Mouse (Mus musculus) heart, adult 2 months (tissue): ENCODE results near the gene Rpl7a. TPM values are rescaled to one million over a fixed set of nuclear protein-coding genes. Genes with fewer than 3 reads are reported as not detected.

ENCODE experiments used
- DNase-seq, 2 experiments: peaks; one replicate each; pipeline ENCODE4 v3.0.0; 2021
- H3K27ac ChIP-seq: fragments of 200-600 bp; 2 replicates; pipeline ENCODE4 v1.8.1; 2022
- H3K27me3 ChIP-seq: fragments of 200-500 bp; 2 replicates; pipeline ENCODE4 v1.6.1; 2012; ENCODE audit warnings: mild to moderate bottlenecking, low read length, inconsistent platforms, mixed read lengths; ENCODE audit not compliant: control insufficient read depth, insufficient read depth
- H3K36me3 ChIP-seq: fragments of 200-500 bp; 2 replicates; pipeline ENCODE4 v1.6.1; 2012; ENCODE audit warnings: low read length, inconsistent platforms; ENCODE audit not compliant: control insufficient read depth, insufficient read depth
- H3K4me1 ChIP-seq: fragments of 200-500 bp; 2 replicates; pipeline ENCODE4 v1.6.1; 2011; ENCODE audit warnings: low read length; ENCODE audit not compliant: control insufficient read depth, insufficient read depth
- H3K4me3 ChIP-seq: fragments of 200-600 bp; 2 replicates; pipeline ENCODE4 v1.8.1; 2022
- H3K79me2 ChIP-seq: fragments of 200-500 bp; replicated peaks from 2 replicates; pipeline ENCODE4 v1.6.1; 2012; ENCODE audit warnings: mild to moderate bottlenecking, inconsistent platforms, low read length, moderate library complexity, mixed read lengths; ENCODE audit not compliant: control insufficient read depth, insufficient read depth
- H3K9ac ChIP-seq: fragments of 200-500 bp; 2 replicates; pipeline ENCODE4 v1.6.1; 2012; ENCODE audit warnings: low read depth, mild to moderate bottlenecking, control low read depth, inconsistent platforms, low read length, mixed read lengths
- CTCF ChIP-seq: fragments of 200-600 bp; IDR thresholded peaks from 2 replicates; pipeline ENCODE4 v1.8.1; 2022; ENCODE audit warnings: antibody characterized with exemption, mild to moderate bottlenecking, moderate library complexity
- EP300 ChIP-seq: fragments of 200-500 bp; IDR thresholded peaks from 2 replicates; pipeline ENCODE4 v1.6.1; 2011; ENCODE audit warnings: low read depth, low read length, control low read depth; ENCODE audit not compliant: insufficient read depth
- POLR2A ChIP-seq: fragments of 200-500 bp; IDR thresholded peaks from 2 replicates; pipeline ENCODE4 v1.6.1; 2011; ENCODE audit warnings: mild to moderate bottlenecking, low read depth, low read length, control low read depth; ENCODE audit not compliant: insufficient read depth
- WGBS: fragments of 180-500 bp; shearing (Covaris S2); methylation state at CpG from one replicate; pipeline ENCODE4 v1.1.7; 2018; 5-methylcytosine and 5-hydroxymethylcytosine counted together
- intact Hi-C: fragments of 180-260 bp; cut with DNase I; formaldehyde crosslinking; loops from one replicate; pipeline ENCODE4 v1.15.1; 2025
- polyA plus RNA-seq: library from polyadenylated mRNA; depleted of rRNA; stranded (reverse); fragments of >200 nt; gene quantifications from 2 replicates; pipeline ENCODE4 v1.2.3, GENCODE M21; 2012
- total RNA-seq, 2 experiments: library from RNA; stranded (reverse); gene quantifications; 2 replicates each; pipeline ENCODE4 v1.2.3; 2021

Rpl7a gene
- total and polyA plus RNA-seq, 3 experiments, result 266 to 431 (median 312) TPM

GRCm38 (mm10) chr2:26913416-26914147 lies 3.0 kb downstream of the Rpl7a start:
- H3K36me3 ChIP-seq, result peaks cover 7% of the 10 kb centered on the region
- intact Hi-C loops, result no loop called here
- no peak for DNase-seq
- peaks cover 14% of the 10 kb centered on the region for H3K4me1 ChIP-seq
- TF ChIP-seq CTCF, result no peak
- no peak for TF ChIP-seq EP300
- 0 out of 2 replicates have a peak, but pooled peaks have one; percentile 25 for TF ChIP-seq POLR2A
- H3K27ac ChIP-seq, result no peak overlapping the region
- WGBS, result 70% methylated on average over 17 of the region's 17 CpGs
- H3K4me3 ChIP-seq, result no peak overlapping the region
- H3K27me3 ChIP-seq, result no peaks in the 10 kb centered on the region
- no peak overlapping the region for H3K9ac ChIP-seq
- H3K79me2 ChIP-seq, result peaks cover 5% of the 10 kb centered on the region

- intact Hi-C loops, result no loop called here
- H3K4me3 ChIP-seq, result no peak overlapping the region
- H3K4me1 ChIP-seq, result peaks cover 12% of the 10 kb centered on the region
- peaks cover 3% of the 10 kb centered on the region for H3K79me2 ChIP-seq
- H3K27ac ChIP-seq, result no peak overlapping the region
- 62% methylated on average over 8 of the region's 8 CpGs for WGBS
- no peak for TF ChIP-seq POLR2A
- TF ChIP-seq EP300, result no peak
- no peak for TF ChIP-seq CTCF
- no peaks in the 10 kb centered on the region for H3K27me3 ChIP-seq
- H3K36me3 ChIP-seq, result peaks cover 7% of the 10 kb centered on the region
- DNase-seq, result no peak
- no peak overlapping the region for H3K9ac ChIP-seq
Measured at GRCm38 (mm10) chr2:26914148-26914941, 3.8 kb downstream of the Rpl7a start.

- WGBS, result 2% methylated on average over 47 of the region's 47 CpGs
- peak; percentile 85 to 87 for DNase-seq
- peak within 1 kb of the TSS; percentile 83 for H3K27ac ChIP-seq
- peaks cover 12% of the 10 kb centered on the region for H3K4me1 ChIP-seq
- peaks cover 2% of the 10 kb centered on the region for H3K79me2 ChIP-seq
- TF ChIP-seq POLR2A (peak; percentile 90), EP300 (peak; percentile 72; the same call in 1 of the 2 replicates), CTCF (no peak)
- intact Hi-C loops, result loop anchor here (5.0 kb wide), 1 partner anchor 46 kb away; the partner anchor contains the start of gene Rexo4
- peak within 1 kb of the TSS; percentile 69 for H3K4me3 ChIP-seq
- no peaks in the 10 kb centered on the region for H3K27me3 ChIP-seq
- peaks cover 7% of the 10 kb centered on the region for H3K36me3 ChIP-seq
- peak within 1 kb of the TSS; percentile 70 for H3K9ac ChIP-seq
Measured at GRCm38 (mm10) chr2:26915927-26916728, 5.6 kb downstream of the Rpl7a start, which contains the start of the genes Surf2 and Surf1. TSS of gene Surf2 (plus strand) at chr2:26916367. TSS of gene Surf1 (minus strand) at chr2:26916530.

GRCm38 (mm10) chr2:26916738-26917137 lies 6.2 kb downstream of the Rpl7a start:
- peaks cover 10% of the 10 kb centered on the region for H3K4me1 ChIP-seq
- peak overlapping the region; percentile 69 for H3K4me3 ChIP-seq
- H3K27me3 ChIP-seq, result no peaks in the 10 kb centered on the region
- peaks cover 9% of the 10 kb centered on the region for H3K36me3 ChIP-seq
- WGBS, result under 1% methylated on average over 13 of the region's 13 CpGs
- no peaks in the 10 kb centered on the region; the same call in 1 of the 2 replicates for H3K79me2 ChIP-seq
- DNase-seq, result no peak
- no peak for TF ChIP-seq CTCF
- TF ChIP-seq POLR2A, result no peak
- TF ChIP-seq EP300, result no peak
- H3K9ac ChIP-seq, result peak overlapping the region; percentile 70
- intact Hi-C loops, result loop anchor here (5.0 kb wide), 1 partner anchor 46 kb away; the partner anchor contains the start of gene Rexo4
- H3K27ac ChIP-seq, result peak overlapping the region; percentile 83

- no peak for DNase-seq
- intact Hi-C loops, result loop anchor here (5.0 kb wide), 1 partner anchor 43 kb away; the partner anchor contains the start of gene Rexo4
- TF ChIP-seq POLR2A, result no peak
- no peak for TF ChIP-seq CTCF
- TF ChIP-seq EP300, result no peak
- peaks cover 9% of the 10 kb centered on the region for H3K36me3 ChIP-seq
- no peaks in the 10 kb centered on the region for H3K79me2 ChIP-seq
- H3K9ac ChIP-seq, result no peak overlapping the region
- no peaks in the 10 kb centered on the region for H3K27me3 ChIP-seq
- WGBS, result 66% methylated on average over 3 of the region's 3 CpGs
- no peak overlapping the region for H3K4me3 ChIP-seq
- H3K27ac ChIP-seq, result no peak overlapping the region
- peaks cover 9% of the 10 kb centered on the region for H3K4me1 ChIP-seq
Measured at GRCm38 (mm10) chr2:26919684-26920083, 9.1 kb downstream of the Rpl7a start.
